Mouse (Mus musculus): ENCODE data around the gene Capza3. TPM values are rescaled to one million over a fixed set of nuclear protein-coding genes. Genes with fewer than 3 reads are reported as not detected.

Gene Capza3
- polyA plus RNA-seq, 1 experiment from 2014 or later, result not detected

DNA sequence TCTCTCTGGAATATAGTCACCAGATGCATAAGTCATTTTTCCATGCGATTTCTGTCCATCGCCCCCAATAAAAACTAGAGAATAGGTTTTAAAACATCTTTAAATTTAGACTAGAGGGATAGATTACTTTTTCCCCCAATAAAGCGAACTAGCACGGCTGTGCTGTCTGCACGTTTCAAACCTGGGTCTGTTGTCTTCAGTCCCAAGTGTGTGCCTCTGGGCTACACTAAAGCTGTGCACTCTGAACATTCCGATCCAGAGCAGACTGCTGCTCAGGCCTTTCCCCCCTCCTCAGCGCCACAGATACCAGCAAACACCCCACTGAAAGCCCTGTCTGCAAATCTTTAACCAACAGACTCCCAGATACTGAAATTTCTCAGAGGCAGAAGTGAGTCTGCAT is 39.9 kb downstream of the Capza3 start:
- no peaks in the 10 kb centered on the region for H3K27me3 ChIP-seq (ENCODE audit: insufficient read depth, low read length)
- H3K36me3 ChIP-seq (ENCODE audit: insufficient read depth, low read length), result no peaks in the 10 kb centered on the region
- WGBS, result 67% methylated on average over 7 of the region's 7 CpGs
- no peak for TF ChIP-seq CTCF (IDR thresholded peaks at IDR 0.05; ENCODE audit: low read depth)
- no peak for ATAC-seq (replicated peaks; ENCODE audit: low FRiP score, low read depth)
- H3K9me3 ChIP-seq (replicated peaks; ENCODE audit: low read length), result 0 out of 2 replicates have a peak, but pooled peaks cover 4% of the 10 kb centered on the region
- H3K27ac ChIP-seq, result no peak overlapping the region; the same call in 1 of the 2 replicates
- H3K4me2 ChIP-seq (ENCODE audit: low read length), result no peak overlapping the region
- H3K9ac ChIP-seq (ENCODE audit: low read depth, low read length), result no peak overlapping the region
- no peaks in the 10 kb centered on the region for H3K4me1 ChIP-seq (replicated peaks; ENCODE audit: insufficient read depth, low read length)
- no peak for DNase-seq (ENCODE audit: low spot score)
- H3K4me3 ChIP-seq (replicated peaks; ENCODE audit: low read depth, low read length), result no peak overlapping the region

DNA sequence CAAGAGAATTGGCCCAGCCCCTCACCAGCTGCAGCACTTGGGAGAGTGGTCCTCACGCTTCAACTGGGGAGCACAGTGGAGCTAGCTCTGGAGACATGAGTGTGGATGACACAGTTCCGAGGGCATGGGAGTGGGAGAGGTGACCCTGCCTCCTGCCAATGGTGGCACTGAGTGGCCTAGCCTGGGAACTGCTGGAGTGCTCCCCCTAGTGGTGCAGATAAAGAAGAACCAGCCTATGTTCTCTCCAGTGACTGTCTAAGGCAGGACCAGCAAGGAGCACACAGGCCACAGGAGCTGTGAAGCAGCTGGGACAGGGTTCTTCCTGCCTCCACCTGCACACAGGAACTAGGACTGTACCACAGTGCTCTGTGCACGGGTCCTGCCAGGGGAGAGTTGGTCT is 40.7 kb downstream of the Capza3 start:
- 78% methylated on average over 3 of the region's 3 CpGs for WGBS
- H3K4me3 ChIP-seq (replicated peaks; ENCODE audit: low read depth, low read length), result no peak overlapping the region

DNA sequence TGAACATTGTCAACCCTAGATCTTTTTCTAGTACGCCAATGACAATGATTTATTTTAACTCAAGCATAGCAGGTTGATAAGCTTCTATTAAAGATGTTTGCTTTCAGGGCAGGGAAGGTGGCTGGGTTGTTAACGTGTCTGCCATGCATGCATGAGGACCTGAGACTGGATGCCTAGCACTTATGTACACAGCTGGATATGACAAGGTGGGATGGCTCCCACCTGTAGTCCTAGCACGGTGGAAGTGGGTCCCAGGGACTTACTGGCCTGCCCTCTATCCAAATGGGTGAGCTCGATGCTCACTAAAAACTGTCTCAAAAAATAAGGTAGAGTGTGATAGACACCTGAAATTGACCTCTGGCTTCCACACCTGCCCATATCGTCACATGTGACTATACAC is 48.8 kb downstream of the Capza3 start:
- no peaks in the 10 kb centered on the region for H3K36me3 ChIP-seq (ENCODE audit: insufficient read depth, low read length)
- no peaks in the 10 kb centered on the region for H3K4me1 ChIP-seq (replicated peaks; ENCODE audit: insufficient read depth, low read length)
- H3K9me3 ChIP-seq (replicated peaks; ENCODE audit: low read length), result no peaks in the 10 kb centered on the region
- H3K9ac ChIP-seq (ENCODE audit: low read depth, low read length), result no peak overlapping the region
- TF ChIP-seq CTCF (IDR thresholded peaks at IDR 0.05; ENCODE audit: low read depth), result no peak
- no peak for ATAC-seq (replicated peaks; ENCODE audit: low FRiP score, low read depth)
- no peak overlapping the region for H3K4me2 ChIP-seq (ENCODE audit: low read length)
- WGBS, result 76% methylated on average over 5 of the region's 5 CpGs
- no peaks in the 10 kb centered on the region for H3K27me3 ChIP-seq (ENCODE audit: insufficient read depth, low read length)
- no peak overlapping the region for H3K27ac ChIP-seq
- no peak for DNase-seq (ENCODE audit: low spot score)
- no peak overlapping the region for H3K4me3 ChIP-seq (replicated peaks; ENCODE audit: low read depth, low read length)

More for the DNA sequence above, 40.7 kb downstream of the Capza3 start:
- DNase-seq (ENCODE audit: low spot score), result no peak
- no peak overlapping the region for H3K4me2 ChIP-seq (ENCODE audit: low read length)
- H3K4me1 ChIP-seq (replicated peaks; ENCODE audit: insufficient read depth, low read length), result no peaks in the 10 kb centered on the region
- TF ChIP-seq CTCF (IDR thresholded peaks at IDR 0.05; ENCODE audit: low read depth), result peak; percentile 53
- H3K36me3 ChIP-seq (ENCODE audit: insufficient read depth, low read length), result no peaks in the 10 kb centered on the region
- H3K9ac ChIP-seq (ENCODE audit: low read depth, low read length), result no peak overlapping the region
- no peak overlapping the region for H3K27ac ChIP-seq
- no peak; the same call in 1 of the 2 replicates for ATAC-seq (replicated peaks; ENCODE audit: low FRiP score, low read depth)
- H3K9me3 ChIP-seq (replicated peaks; ENCODE audit: low read length), result 0 out of 2 replicates have a peak, but pooled peaks cover 4% of the 10 kb centered on the region
- no peaks in the 10 kb centered on the region for H3K27me3 ChIP-seq (ENCODE audit: insufficient read depth, low read length)

Other genes with a start within 250 kb of the Capza3 start
- 0.05 and 0.06 TPM in 2 replicates for gene Plcz1, start 205 bp downstream of the Capza3 start, polyA plus RNA-seq (2015; fragmentation: Nextera tagmentation; extraction: Ambion mirVana)

All from kidney, postnatal 0 days (tissue).